Mouse (Mus musculus): ENCODE measurements around the gene Prkag2. TPM values are rescaled to one million over a fixed set of nuclear protein-coding genes. Genes with fewer than 3 reads are reported as not detected.

Prkag2 gene
- polyA plus RNA-seq, 1 experiment, result 27.7 TPM

- Histone ChIP-seq H3K27ac (ENCODE audit: insufficient read depth, low read depth, low read length) (no peak overlapping the region), H3K4me1 (ENCODE audit: control insufficient read depth, insufficient read depth, low read length) (peaks cover 25% of the 10 kb centered on the region), H3K4me3 (ENCODE audit: insufficient read depth, low read length) (no peak overlapping the region)
- TF ChIP-seq POLR2A (IDR thresholded peaks at IDR 0.05; ENCODE audit: borderline replicate concordance, low read depth, low read length), result no peak
- no peak; the same call in 1 of the 2 replicates for TF ChIP-seq CTCF (IDR thresholded peaks at IDR 0.05; ENCODE audit: low read depth, low read length)
Measured at GRCm38 (mm10) chr5:24979312-24979967, 121.0 kb downstream of the Prkag2 start.

GRCm38 (mm10) chr5:24976907-24977306, 123.5 kb downstream of the Prkag2 start:
- H3K4me1 ChIP-seq (ENCODE audit: control insufficient read depth, insufficient read depth, low read length), result peaks cover 29% of the 10 kb centered on the region
- TF ChIP-seq POLR2A (IDR thresholded peaks at IDR 0.05; ENCODE audit: borderline replicate concordance, low read depth, low read length) (no peak), CTCF (IDR thresholded peaks at IDR 0.05; ENCODE audit: low read depth, low read length) (no peak)
- no peak overlapping the region for H3K4me3 ChIP-seq (ENCODE audit: insufficient read depth, low read length)
- H3K27ac ChIP-seq (ENCODE audit: insufficient read depth, low read depth, low read length), result no peak overlapping the region

GRCm38 (mm10) chr5:24976236-24976635, 124.2 kb downstream of the Prkag2 start:
- peaks cover 36% of the 10 kb centered on the region for H3K4me1 ChIP-seq (ENCODE audit: control insufficient read depth, insufficient read depth, low read length)
- TF ChIP-seq CTCF (IDR thresholded peaks at IDR 0.05; ENCODE audit: low read depth, low read length) (no peak), POLR2A (IDR thresholded peaks at IDR 0.05; ENCODE audit: borderline replicate concordance, low read depth, low read length) (no peak)
- H3K4me3 ChIP-seq (ENCODE audit: insufficient read depth, low read length), result no peak overlapping the region
- H3K27ac ChIP-seq (ENCODE audit: insufficient read depth, low read depth, low read length), result no peak overlapping the region

DNA sequence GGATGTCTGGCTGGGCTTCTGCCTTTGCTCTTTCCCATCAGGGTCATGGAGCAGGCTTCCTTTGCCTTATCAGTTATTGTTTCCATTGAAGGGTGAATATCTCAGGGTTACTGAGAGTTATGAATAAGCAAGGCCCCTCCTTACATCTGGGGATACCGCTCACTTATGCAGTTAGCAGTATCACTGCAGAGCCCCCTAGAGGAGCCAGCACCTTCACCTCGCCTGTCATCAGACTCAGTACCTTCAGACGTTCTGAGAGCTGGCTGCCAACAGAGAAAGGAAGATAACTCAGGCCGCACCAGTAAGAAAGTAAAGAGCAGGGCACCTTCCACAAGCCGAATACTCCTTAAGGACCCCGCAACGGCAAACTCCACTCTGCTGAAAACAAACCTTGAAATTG, 125.3 kb downstream of the Prkag2 start:
- Histone ChIP-seq H3K4me1 (ENCODE audit: control insufficient read depth, insufficient read depth, low read length) (peaks cover 45% of the 10 kb centered on the region), H3K4me3 (ENCODE audit: insufficient read depth, low read length) (no peak overlapping the region), H3K27ac (ENCODE audit: insufficient read depth, low read depth, low read length) (no peak overlapping the region)
- TF ChIP-seq CTCF (IDR thresholded peaks at IDR 0.05; ENCODE audit: low read depth, low read length) (no peak), POLR2A (IDR thresholded peaks at IDR 0.05; ENCODE audit: borderline replicate concordance, low read depth, low read length) (no peak)

DNA sequence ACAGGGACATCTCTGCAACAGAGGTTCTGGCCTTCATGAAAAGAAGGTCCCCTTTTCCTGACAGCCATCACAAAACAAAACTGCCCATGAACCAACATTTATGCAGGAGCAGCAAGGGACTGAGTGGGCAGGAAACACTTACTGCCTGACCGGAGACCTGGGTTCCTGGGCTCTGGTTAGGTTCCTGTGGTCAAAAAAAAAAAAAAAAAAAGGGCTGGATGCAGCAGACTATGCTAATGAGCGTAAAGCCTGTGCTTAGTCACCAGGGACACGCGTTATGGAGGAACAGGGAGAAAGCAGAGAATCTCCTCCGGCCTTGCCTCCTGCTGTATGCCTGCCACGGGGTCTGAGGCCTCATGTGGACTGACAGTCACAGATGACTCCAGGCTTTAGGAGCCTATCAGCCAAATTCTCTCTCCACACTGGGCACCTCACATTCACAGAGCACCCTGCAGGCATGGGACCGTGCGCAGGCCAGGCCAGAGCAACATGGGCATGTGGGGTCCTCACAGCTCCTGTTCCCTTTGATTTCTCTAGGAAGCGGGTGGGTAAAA, 126.7 kb downstream of the Prkag2 start:
- Histone ChIP-seq H3K4me1 (ENCODE audit: control insufficient read depth, insufficient read depth, low read length) (peaks cover 40% of the 10 kb centered on the region), H3K4me3 (ENCODE audit: insufficient read depth, low read length) (no peak overlapping the region), H3K27ac (ENCODE audit: insufficient read depth, low read depth, low read length) (no peak overlapping the region)
- TF ChIP-seq CTCF (IDR thresholded peaks at IDR 0.05; ENCODE audit: low read depth, low read length), result no peak

DNA sequence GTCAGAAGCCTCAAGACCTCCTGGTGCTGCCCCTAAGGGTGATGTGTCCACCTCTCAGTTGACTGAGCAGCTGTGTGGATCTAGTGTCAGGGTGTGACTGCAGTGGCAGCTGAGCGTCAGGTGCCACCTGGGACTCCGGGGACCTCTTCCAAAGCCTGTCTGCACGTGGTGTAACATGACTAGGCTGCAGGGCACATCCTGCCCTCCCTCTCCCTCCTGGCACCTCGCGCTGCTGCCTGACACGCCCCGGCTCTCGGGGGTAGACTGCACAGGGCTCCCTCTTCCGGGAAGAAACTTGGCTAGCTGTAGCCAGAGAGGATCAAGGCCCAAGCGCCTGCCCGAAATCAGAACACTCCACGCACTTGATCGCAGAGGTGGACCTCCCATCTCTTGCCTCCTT, 127.2 kb downstream of the Prkag2 start:
- peaks cover 37% of the 10 kb centered on the region for H3K4me1 ChIP-seq (ENCODE audit: control insufficient read depth, insufficient read depth, low read length)
- no peak overlapping the region for H3K4me3 ChIP-seq (ENCODE audit: insufficient read depth, low read length)
- no peak overlapping the region for H3K27ac ChIP-seq (ENCODE audit: insufficient read depth, low read depth, low read length)
- TF ChIP-seq POLR2A (IDR thresholded peaks at IDR 0.05; ENCODE audit: borderline replicate concordance, low read depth, low read length), result no peak

DNA sequence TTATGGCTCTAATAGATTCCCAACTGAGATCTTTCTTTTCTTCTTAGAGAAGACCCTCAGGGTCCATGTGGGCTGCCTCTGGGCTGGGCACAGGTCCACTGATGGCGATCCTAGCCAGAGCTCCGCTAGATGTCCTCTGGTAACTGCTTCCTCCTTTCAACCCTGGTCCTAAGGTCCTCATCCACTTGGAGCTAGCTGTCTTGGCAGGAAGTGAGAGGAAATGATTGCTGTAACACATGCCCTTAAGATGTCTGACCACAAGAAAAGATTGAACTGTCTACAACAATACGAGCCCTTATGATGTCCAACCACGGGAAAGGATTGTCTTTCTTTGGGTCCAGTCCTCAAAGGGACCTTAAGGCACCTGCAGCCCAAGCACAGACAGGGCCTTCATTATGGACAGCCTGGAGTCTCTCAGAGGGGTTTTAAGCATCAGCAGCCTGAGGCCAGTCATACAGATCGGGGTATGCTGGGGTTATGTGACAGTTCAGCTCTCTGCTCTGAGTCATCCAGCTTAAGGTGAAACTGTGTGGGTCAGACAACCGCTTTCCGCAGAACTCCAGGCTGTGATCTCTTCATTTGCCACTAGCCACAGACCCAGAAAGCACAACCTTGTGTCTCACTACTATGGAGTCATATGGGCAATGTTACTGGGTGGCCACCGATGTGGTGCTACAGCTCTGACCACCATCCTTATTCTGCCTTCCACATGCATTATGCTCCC, 129.7 kb downstream of the Prkag2 start:
- TF ChIP-seq CTCF (IDR thresholded peaks at IDR 0.05; ENCODE audit: low read depth, low read length), result no peak
- TF ChIP-seq POLR2A (IDR thresholded peaks at IDR 0.05; ENCODE audit: borderline replicate concordance, low read depth, low read length), result no peak
- no peak overlapping the region for H3K27ac ChIP-seq (ENCODE audit: insufficient read depth, low read depth, low read length)
- H3K4me1 ChIP-seq (ENCODE audit: control insufficient read depth, insufficient read depth, low read length), result peaks cover 29% of the 10 kb centered on the region
- H3K4me3 ChIP-seq (ENCODE audit: insufficient read depth, low read length), result no peak overlapping the region

GRCm38 (mm10) chr5:24969241-24969880, 131.1 kb downstream of the Prkag2 start:
- no peak for TF ChIP-seq CTCF (IDR thresholded peaks at IDR 0.05; ENCODE audit: low read depth, low read length)
- TF ChIP-seq POLR2A (IDR thresholded peaks at IDR 0.05; ENCODE audit: borderline replicate concordance, low read depth, low read length), result no peak
- no peak overlapping the region for H3K4me3 ChIP-seq (ENCODE audit: insufficient read depth, low read length)
- no peak overlapping the region for H3K27ac ChIP-seq (ENCODE audit: insufficient read depth, low read depth, low read length)
- H3K4me1 ChIP-seq (ENCODE audit: control insufficient read depth, insufficient read depth, low read length), result peaks cover 29% of the 10 kb centered on the region

DNA sequence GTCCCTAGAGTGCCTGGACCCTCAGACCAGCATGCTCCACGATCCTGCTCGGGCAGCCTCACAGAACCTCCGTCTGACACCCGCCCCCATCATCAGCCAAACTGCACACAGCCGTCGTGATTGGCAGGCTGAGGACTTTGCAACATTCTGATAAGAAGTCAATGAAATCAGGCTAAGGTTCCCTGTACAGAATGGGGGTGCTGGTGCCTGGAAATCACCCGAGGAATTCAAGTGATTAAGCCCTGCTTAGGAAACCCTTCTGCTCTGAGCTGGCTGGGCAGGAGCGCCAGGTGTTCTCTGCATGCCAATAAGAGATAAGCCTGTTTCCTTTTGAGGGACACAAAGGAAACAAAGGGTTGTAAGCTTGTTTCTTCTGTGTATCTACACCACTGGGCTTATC, 131.7 kb downstream of the Prkag2 start:
- Histone ChIP-seq H3K4me3 (ENCODE audit: insufficient read depth, low read length) (no peak overlapping the region), H3K4me1 (ENCODE audit: control insufficient read depth, insufficient read depth, low read length) (peaks cover 26% of the 10 kb centered on the region), H3K27ac (ENCODE audit: insufficient read depth, low read depth, low read length) (no peak overlapping the region)
- TF ChIP-seq CTCF (IDR thresholded peaks at IDR 0.05; ENCODE audit: low read depth, low read length) (no peak), POLR2A (IDR thresholded peaks at IDR 0.05; ENCODE audit: borderline replicate concordance, low read depth, low read length) (no peak)
